ENCODE assay signal across 33 mouse cellular contexts in genomic region chr12:99993146-99993890, GRCm38 (mm10). TPM values are rescaled to one million over a fixed set of nuclear protein-coding genes. Genes with fewer than 3 reads are reported as not detected.
DNase-seq lines count a peak whose midpoint lies in the region; ATAC-seq and TF ChIP-seq lines count a peak whose summit lies in the region.
"Had no signal": no experiment of that assay in that cellular context is flagged by ENCODE, and none has a peak within 500 bp of the region (broad histone marks: within the 10 kb centered on the region; RNA-seq: fewer than 3 reads in every experiment).

No protein-coding gene starts in this region.

- H3K9me3 ChIP-seq in heart, embryonic 11.5 days (replicated peaks; ENCODE audit: control insufficient read depth, low read length): no peaks in the 10 kb centered on the region
- no peaks in the 10 kb centered on the region for H3K9me3 ChIP-seq in stomach, postnatal 0 days (ENCODE audit: control insufficient read depth, low read length)
- H3K9me3 ChIP-seq: embryonic facial prominence, embryonic 13.5 days; intestine, embryonic 15.5 days; stomach, embryonic 15.5 days had no signal

- H3K4me1 ChIP-seq in heart, embryonic 11.5 days (ENCODE audit: control insufficient read depth, insufficient read depth, low read length): no peaks in the 10 kb centered on the region
- H3K4me1 ChIP-seq in stomach, postnatal 0 days (replicated peaks; ENCODE audit: control insufficient read depth, insufficient read depth): no peaks in the 10 kb centered on the region
- H3K4me1 ChIP-seq: embryonic facial prominence, embryonic 13.5 days; intestine, embryonic 15.5 days; limb, embryonic 13.5 days; liver, embryonic 12.5 days; midbrain, embryonic 13.5 days; stomach, embryonic 15.5 days had no signal

- H3K27ac ChIP-seq in gastrocnemius, adult 2 months: no peak overlapping the region
- H3K27ac ChIP-seq in heart, embryonic 11.5 days (ENCODE audit: low read depth, low read length): no peak overlapping the region
- peak overlapping the region; percentile 50; the same call in 1 of the 2 replicates for H3K27ac ChIP-seq in left cerebral cortex, adult 2 months
- peak overlapping the region; percentile 28 for H3K27ac ChIP-seq in macrophage
- H3K27ac ChIP-seq in stomach, postnatal 0 days (replicated peaks): no peak overlapping the region
- H3K27ac ChIP-seq: embryonic facial prominence, embryonic 13.5 days; forebrain, embryonic 10.5 days; hindbrain, postnatal 0 days; intestine, embryonic 15.5 days; limb, embryonic 13.5 days; liver, embryonic 12.5 days; midbrain, embryonic 13.5 days; neural tube, embryonic 13.5 days; stomach, embryonic 15.5 days had no signal

- no peaks in the 10 kb centered on the region for H3K36me3 ChIP-seq in heart, embryonic 11.5 days (ENCODE audit: control insufficient read depth, insufficient read depth, low read length)
- H3K36me3 ChIP-seq in macrophage (ENCODE audit: inconsistent target): peaks cover 10% of the 10 kb centered on the region
- no peaks in the 10 kb centered on the region for H3K36me3 ChIP-seq in stomach, postnatal 0 days (ENCODE audit: control insufficient read depth, insufficient read depth, low read length)
- H3K36me3 ChIP-seq: embryonic facial prominence, embryonic 13.5 days; forebrain, embryonic 10.5 days; intestine, embryonic 15.5 days; limb, embryonic 13.5 days; liver, embryonic 12.5 days; midbrain, embryonic 13.5 days; neural tube, embryonic 13.5 days; stomach, embryonic 15.5 days had no signal

- WGBS in heart, embryonic 11.5 days (ENCODE audit: insufficient replicate concordance): 75% methylated on average over 10 of the region's 10 CpGs
- WGBS in macrophage (ENCODE audit: missing documents): 78% methylated on average over 10 of the region's 10 CpGs
- 72% methylated on average over 10 of the region's 10 CpGs for WGBS in stomach, postnatal 0 days

- peak; percentile 20 for DNase-seq in gastrocnemius, adult 2 months
- no peak for DNase-seq in gastrocnemius, postnatal 36 days
- peak; percentile 13 to 16 for DNase-seq in heart, postnatal 10 days
- no peak for DNase-seq in left cerebral cortex, adult 2 months (ENCODE audit: extremely low spot score in 1 of 2, low spot score in 2 of 2)
- DNase-seq in left cerebral cortex, adult 18-20 months (ENCODE audit: low spot score in 2 of 2): no peak
- DNase-seq in stomach, postnatal 0 days (ENCODE audit: low spot score): no peak
- DNase-seq: adrenal gland, postnatal 14 days; cerebellum, adult 18-20 months; cerebellum, postnatal 10 days; forebrain, postnatal 0 days; kidney, adult 2 months; kidney, postnatal 36 days; lung, adult 18-20 months; lung, postnatal 4 days; retina, postnatal 1 day; right cerebral cortex, postnatal 14 days; thymus, postnatal 14 days had no signal

- no peak for TF ChIP-seq CTCF in gastrocnemius, adult 2 months (IDR thresholded peaks at IDR 0.05)
- no peak for TF ChIP-seq CTCF in left cerebral cortex, adult 2 months (IDR thresholded peaks at IDR 0.05)
- TF ChIP-seq CTCF in stomach, postnatal 0 days (IDR thresholded peaks at IDR 0.05; ENCODE audit: low read depth): no peak

- no peak overlapping the region for H3K4me3 ChIP-seq in gastrocnemius, adult 2 months
- no peak overlapping the region for H3K4me3 ChIP-seq in heart, embryonic 11.5 days (ENCODE audit: low read depth, low read length)
- H3K4me3 ChIP-seq in left cerebral cortex, adult 2 months: no peak overlapping the region
- no peak overlapping the region for H3K4me3 ChIP-seq in macrophage (ENCODE audit: inconsistent target)
- H3K4me3 ChIP-seq in stomach, postnatal 0 days (ENCODE audit: low read depth, low read length): no peak overlapping the region
- H3K4me3 ChIP-seq: embryonic facial prominence, embryonic 13.5 days; forebrain, embryonic 10.5 days; intestine, embryonic 15.5 days; limb, embryonic 13.5 days; liver, embryonic 12.5 days; midbrain, embryonic 13.5 days; neural tube, embryonic 13.5 days; stomach, embryonic 15.5 days had no signal

- H3K27me3 ChIP-seq in heart, embryonic 11.5 days (ENCODE audit: control insufficient read depth, insufficient read depth, low read length): no peaks in the 10 kb centered on the region
- H3K27me3 ChIP-seq in stomach, postnatal 0 days (ENCODE audit: control insufficient read depth, insufficient read depth, low read length): no peaks in the 10 kb centered on the region
- H3K27me3 ChIP-seq: embryonic facial prominence, embryonic 13.5 days; intestine, embryonic 15.5 days; limb, embryonic 13.5 days; liver, embryonic 12.5 days; midbrain, embryonic 13.5 days; neural tube, embryonic 13.5 days; stomach, embryonic 15.5 days had no signal

- no peak for TF ChIP-seq EP300 in stomach, postnatal 0 days (optimal IDR thresholded peaks at IDR 0.05)

- ATAC-seq in heart, embryonic 11.5 days (replicated peaks; ENCODE audit: insufficient number of reproducible peaks, low FRiP score, low TSS enrichment): no peak
- no peak for ATAC-seq in stomach, postnatal 0 days (ENCODE audit: low FRiP score, low TSS enrichment)
- ATAC-seq: forebrain, postnatal 0 days; hindbrain, postnatal 0 days; intestine, embryonic 15.5 days; liver, embryonic 12.5 days; lung, postnatal 0 days; midbrain, embryonic 13.5 days; Patski had no signal

- peaks cover 100% of the 10 kb centered on the region for H3K79me2 ChIP-seq in macrophage (ENCODE audit: inconsistent target)

- H3K9ac ChIP-seq in heart, embryonic 11.5 days (ENCODE audit: low read depth, low read length): no peak overlapping the region
- no peak overlapping the region for H3K9ac ChIP-seq in stomach, postnatal 0 days (ENCODE audit: low read length)
- H3K9ac ChIP-seq: embryonic facial prominence, embryonic 13.5 days; forebrain, postnatal 0 days; intestine, embryonic 15.5 days; limb, embryonic 13.5 days; liver, embryonic 12.5 days; midbrain, embryonic 13.5 days; neural tube, embryonic 13.5 days; stomach, embryonic 15.5 days had no signal

- no peak overlapping the region for H3K4me2 ChIP-seq in heart, embryonic 11.5 days
- no peak overlapping the region for H3K4me2 ChIP-seq in stomach, postnatal 0 days (replicated peaks; ENCODE audit: low read depth)
- H3K4me2 ChIP-seq: embryonic facial prominence, embryonic 13.5 days; intestine, embryonic 15.5 days; limb, embryonic 13.5 days; liver, embryonic 12.5 days; midbrain, embryonic 13.5 days; neural tube, embryonic 13.5 days; stomach, embryonic 15.5 days had no signal

- intact Hi-C loops in gastrocnemius, adult 2 months (cut with DNase I): no loop called here
- intact Hi-C loops in gastrocnemius, postnatal 36 days (cut with DNase I): no loop called here
- intact Hi-C loops in heart, postnatal 10 days (cut with DNase I): no loop called here
- intact Hi-C loops in left cerebral cortex, adult 2 months (cut with DNase I): no loop called here

RNA-seq across cellular contexts. Expression of gene Kcnk13, which starts 29.0 kb away (rescaled TPM):
- total RNA-seq in gastrocnemius, adult 2 months (2021): under 1 TPM; 0.08 to 0.13 TPM
- total RNA-seq in gastrocnemius, postnatal 36 days (2021): under 1 TPM; 0.10 to 0.47 TPM
- under 1 TPM; 0.62 to 0.74 TPM for total RNA-seq in heart, postnatal 10 days (2021)
- 0.17 and 0.37 TPM in 2 replicates for polyA plus RNA-seq in heart, embryonic 11.5 days (2014; fragmentation: Nextera tagmentation; extraction: Ambion mirVana)
- total RNA-seq in left cerebral cortex, adult 2 months (2021): 10 to 100 TPM in 1 of 2 experiments, 1 to 10 TPM in 1; 6.8 to 10.4 TPM
- 10 to 100 TPM in 1 of 2 experiments, 1 to 10 TPM in 1; 8.3 to 10.4 TPM for total RNA-seq in left cerebral cortex, adult 18-20 months (2021)
- total RNA-seq in macrophage (2018; cell fraction: chromatin; rRNA removed): 10 to 100 TPM; 12.0 to 78.2 (median 28.1) TPM
- total RNA-seq in macrophage (2018; cell fraction: cytosol; rRNA removed): 10 to 100 TPM; 14.0 to 35.5 (median 22.2) TPM
- total RNA-seq in macrophage (2018; cell fraction: nucleus; rRNA removed): 10 to 100 TPM; 26.0 to 83.7 (median 40.4) TPM
- polyA plus RNA-seq in macrophage (2018): 14.2 to 39.1 TPM (median 20.5 TPM) in 3 replicates
- polyA plus RNA-seq in stomach, postnatal 0 days (2015; fragmentation: Nextera tagmentation; extraction: Ambion mirVana): 0.45 TPM in 2 replicates
- total RNA-seq: common myeloid progenitor, adult 5-6 weeks; megakaryocyte-erythroid progenitor cell, adult 5-6 weeks; MEL had no signal
- polyA plus RNA-seq: Patski had no signal

Comparison
In these comparisons a context has a peak if more than half of its experiments do, and no peak if none do; other contexts are left out.
1. DNase-seq: peak in gastrocnemius, adult 2 months (single experiment) and heart, postnatal 10 days (2 of 2); none in gastrocnemius, postnatal 36 days (0 of 2), left cerebral cortex, adult 2 months (0 of 2), left cerebral cortex, adult 18-20 months (0 of 2) and stomach, postnatal 0 days (single experiment).
2. H3K27ac ChIP-seq: peak in left cerebral cortex, adult 2 months (single experiment) and macrophage (single experiment); none in gastrocnemius, adult 2 months (single experiment), heart, embryonic 11.5 days (single experiment) and stomach, postnatal 0 days (single experiment).
3. RNA of gene Kcnk13, which starts 29.0 kb away (total RNA-seq): 8.3 to 10.4 TPM in left cerebral cortex, adult 18-20 months and 6.8 to 10.4 TPM in left cerebral cortex, adult 2 months; 0.62 to 0.74 TPM in heart, postnatal 10 days, 0.10 to 0.47 TPM in gastrocnemius, postnatal 36 days and 0.08 to 0.13 TPM in gastrocnemius, adult 2 months; every median in the first group is over 4 times any median in the second.